Mouse (Mus musculus) heart, postnatal 10 days (tissue): ENCODE data around the gene Slc2a1. TPM values are rescaled to one million over a fixed set of nuclear protein-coding genes. Genes with fewer than 3 reads are reported as not detected.

Source experiments
- DNase-seq, 2 experiments: peaks; one replicate each; pipeline ENCODE4 v3.0.0; 2021
- intact Hi-C: fragments of 180-260 bp; cut with DNase I; formaldehyde crosslinking; loops from one replicate; pipeline ENCODE4 v1.15.1; 2025
- total RNA-seq, 2 experiments: library from RNA; stranded (reverse); gene quantifications; 2 replicates each; pipeline ENCODE4 v1.2.3; 2021

Slc2a1 gene
- total RNA-seq, 2 experiments from 2014 or later, result 5.1 to 7.7 TPM

DNA sequence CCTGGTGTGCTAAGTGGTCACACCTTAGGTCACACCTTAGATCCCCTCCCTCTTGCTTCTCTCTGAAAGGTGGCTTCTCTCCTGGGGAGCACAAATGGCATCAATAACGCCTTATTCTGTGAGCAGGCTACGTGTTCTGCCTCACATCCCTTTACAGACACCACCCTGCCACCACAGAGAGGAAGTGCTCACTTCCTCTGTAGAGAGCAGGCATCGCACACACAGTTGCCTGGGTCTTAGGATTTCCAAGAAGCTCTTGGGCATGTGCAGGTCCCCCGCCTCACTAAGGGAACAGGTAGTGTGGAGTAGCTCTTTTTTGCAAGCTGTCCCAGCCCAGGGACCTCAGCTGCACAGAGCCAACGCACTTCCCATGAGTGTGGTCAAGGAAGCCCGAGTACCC lies 18.7 kb downstream of the Slc2a1 start:
- DNase-seq, result no peak
- intact Hi-C loops, result no loop called here

DNA sequence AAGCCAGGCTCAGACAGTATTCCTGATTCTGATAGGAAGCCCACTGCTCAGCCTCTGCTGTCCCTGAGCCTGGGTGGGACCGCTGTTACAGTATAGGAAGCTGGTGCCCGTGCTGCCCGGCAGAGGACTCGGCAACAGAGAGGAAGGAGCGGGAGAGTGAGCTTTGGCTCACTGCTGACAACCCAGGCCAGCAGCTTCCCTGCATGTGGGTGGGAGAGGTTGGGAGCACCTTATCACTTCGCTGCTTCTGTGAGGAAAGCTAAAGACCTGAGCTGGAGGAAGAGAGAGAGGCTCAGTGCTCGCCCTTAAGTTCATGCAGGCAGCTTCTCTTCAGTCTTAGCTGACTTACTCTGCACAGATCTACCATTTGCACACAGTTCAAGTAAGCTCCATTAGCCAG lies 20.0 kb downstream of the Slc2a1 start:
- no peak for DNase-seq
- intact Hi-C loops, result no loop called here

DNA sequence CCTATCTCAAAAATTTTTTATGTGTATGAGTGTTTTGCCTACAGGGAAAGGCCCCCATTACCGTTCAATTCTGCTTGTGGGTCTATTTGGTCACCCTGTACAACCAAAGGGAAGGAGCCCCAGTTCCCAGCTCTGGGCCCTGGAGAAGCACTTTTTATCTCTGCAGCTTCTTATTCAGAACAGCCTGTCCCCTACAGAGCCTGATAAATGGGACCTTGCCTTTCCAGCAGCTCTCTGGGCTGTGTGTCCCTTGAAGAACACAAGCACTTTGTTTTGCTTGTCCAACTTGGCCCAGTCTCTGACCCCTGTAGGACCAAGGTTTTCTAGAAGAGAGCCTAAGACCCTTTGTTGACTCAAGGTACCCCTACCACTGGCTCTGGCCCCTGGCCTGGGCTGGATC lies 20.6 kb downstream of the Slc2a1 start:
- no peak for DNase-seq
- intact Hi-C loops, result no loop called here

DNA sequence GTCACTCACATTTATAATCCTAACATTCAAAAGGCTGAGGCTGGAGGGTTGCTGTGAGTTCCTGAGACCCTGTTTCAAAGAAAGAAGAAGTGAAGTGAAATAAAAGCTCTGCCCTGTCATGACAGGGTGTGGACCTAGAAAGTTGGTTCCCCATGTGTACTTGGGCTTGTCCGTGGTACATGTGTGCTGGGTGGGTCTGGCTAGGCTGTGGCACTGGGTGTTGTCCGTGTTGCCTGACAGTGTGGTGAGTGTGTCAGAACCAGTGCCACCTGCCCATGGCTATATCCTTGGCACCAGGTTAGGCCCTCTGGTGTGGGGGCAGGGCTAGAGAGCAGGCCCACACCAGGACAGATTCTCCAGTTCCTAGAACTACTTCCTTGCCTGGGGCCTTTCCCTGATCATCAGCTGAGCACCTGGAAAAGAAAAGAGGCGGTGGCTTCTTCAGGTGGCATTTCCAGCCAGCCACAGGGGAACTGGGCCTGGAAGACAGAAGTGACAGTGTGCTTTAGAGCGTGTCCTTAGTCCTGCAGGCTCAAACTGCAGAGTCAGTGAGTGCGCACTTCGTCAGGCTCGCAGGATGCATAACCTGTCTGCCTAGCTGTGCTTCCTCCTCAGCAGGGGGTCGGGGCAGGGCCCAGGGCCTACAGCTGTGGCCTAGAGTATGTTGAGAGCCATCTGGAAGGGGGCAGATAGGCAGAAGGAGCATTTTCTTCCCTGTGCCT lies 22.8 kb downstream of the Slc2a1 start:
- no peak for DNase-seq
- intact Hi-C loops, result no loop called here

DNA sequence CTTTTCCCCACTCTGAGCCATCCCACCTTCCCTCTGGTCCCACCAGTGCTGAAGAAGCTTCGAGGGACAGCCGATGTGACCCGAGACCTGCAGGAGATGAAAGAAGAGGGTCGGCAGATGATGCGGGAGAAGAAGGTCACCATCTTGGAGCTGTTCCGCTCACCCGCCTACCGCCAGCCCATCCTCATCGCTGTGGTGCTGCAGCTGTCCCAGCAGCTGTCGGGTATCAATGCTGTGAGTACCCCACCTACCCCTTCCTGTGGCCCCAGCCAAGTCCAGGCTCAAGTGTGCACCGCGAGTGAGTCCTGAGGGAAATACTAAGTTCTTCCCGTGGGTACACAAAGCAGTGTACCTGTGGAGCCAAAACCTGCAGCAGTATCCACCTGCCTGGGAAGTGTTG lies 24.8 kb downstream of the Slc2a1 start:
- DNase-seq, result no peak
- intact Hi-C loops, result no loop called here

DNA sequence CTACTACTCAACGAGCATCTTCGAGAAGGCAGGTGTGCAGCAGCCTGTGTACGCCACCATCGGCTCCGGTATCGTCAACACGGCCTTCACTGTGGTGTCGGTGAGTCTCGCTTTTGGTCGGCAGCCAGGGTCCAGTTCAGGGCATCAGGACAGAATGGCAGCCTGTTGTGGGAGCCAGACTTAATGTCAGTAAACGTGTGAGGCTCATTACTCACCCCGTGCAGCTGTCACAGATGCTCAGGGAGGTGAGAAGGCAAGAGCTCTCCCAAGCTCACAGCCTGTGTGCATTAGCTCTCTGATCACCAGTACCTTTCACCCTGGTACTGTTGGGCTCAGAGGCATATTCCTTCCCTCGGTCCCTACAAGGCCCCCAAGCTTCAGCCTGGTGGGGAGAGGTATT lies 25.3 kb downstream of the Slc2a1 start:
- intact Hi-C loops, result no loop called here
- no peak for DNase-seq

DNA sequence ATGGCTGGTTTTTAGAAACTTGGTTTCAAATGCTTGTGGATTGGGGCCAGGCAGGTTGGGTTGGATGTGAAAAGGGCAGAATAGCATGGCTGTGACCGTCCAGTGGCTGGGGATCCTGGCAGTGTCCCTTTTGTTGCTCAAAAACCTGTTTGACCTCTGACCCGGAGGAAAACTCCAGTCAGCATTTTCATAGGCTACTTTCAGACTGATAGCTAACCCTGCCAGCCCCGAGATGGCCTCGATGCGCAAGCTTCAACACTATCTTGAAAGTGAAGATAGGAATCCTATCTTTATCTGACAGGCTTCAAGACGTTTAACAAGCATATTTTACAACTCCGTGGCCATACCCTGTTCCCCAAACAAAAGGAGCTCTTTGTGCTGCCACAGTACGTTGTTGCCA lies 28.8 kb downstream of the Slc2a1 start:
- intact Hi-C loops, result no loop called here
- DNase-seq, result no peak

DNA sequence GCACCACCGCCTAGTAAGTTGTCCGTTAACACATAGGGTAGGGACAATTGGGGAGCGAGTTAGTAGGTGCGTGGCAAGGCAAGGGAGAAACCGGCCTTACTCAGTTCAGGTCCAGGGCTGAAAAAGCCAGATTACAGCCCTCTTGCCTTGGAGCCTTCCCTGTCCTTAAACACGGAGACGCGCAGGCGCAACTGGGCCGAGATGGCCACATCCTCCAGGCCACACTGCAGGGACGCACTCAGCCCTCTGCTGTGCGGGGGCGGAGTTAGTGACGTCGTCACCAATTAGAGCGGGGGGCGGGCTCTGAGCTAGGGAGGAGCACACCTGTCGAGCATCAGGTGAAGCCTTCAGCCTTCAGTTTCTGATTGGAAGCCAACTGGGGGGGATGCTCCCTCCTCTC lies 29.7 kb downstream of the Slc2a1 start:
- DNase-seq, result peak in 1 of 2 experiments; percentile 43
- intact Hi-C loops, result no loop called here

DNA sequence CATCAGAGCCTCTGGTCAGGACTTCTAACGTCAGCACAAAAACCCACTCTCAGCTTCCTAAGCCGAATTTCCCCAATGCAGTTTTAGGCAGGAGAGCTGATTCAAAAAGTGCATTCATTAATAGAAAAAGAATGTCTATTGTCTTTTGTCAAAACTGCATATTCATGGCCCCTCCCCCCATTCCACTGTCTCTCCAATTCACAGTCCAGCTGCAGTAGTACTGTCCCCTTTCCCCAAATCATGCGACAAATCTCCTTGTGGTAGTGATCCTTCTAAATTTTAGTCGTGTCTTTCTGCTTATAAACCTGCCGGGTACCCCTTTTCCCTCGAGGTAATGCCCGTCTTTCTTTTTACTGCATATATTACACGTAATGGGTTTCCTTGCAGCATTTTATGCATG lies 30.3 kb downstream of the Slc2a1 start:
- intact Hi-C loops, result no loop called here
- no peak for DNase-seq

DNA sequence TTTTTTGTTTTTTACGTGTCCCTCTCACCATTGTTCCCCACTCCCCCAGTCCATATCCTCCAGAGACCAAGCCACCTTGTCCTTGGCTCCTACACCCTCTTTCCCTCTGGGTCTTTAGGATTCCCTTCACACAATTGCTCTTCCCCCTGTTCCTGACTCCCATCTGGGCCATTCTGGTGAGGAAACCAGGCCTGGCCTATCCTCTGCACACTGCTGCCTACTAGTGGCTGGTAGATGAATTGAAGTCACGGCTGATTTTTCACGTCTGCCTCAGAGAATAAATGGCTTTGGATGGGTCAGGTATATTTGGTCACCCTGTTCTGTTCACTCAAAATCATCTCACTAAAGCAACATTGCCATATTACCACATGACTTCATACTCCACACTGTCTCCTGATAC lies 31.6 kb downstream of the Slc2a1 start:
- DNase-seq, result peak in 1 of 2 experiments; percentile 60
- intact Hi-C loops, result no loop called here

DNA sequence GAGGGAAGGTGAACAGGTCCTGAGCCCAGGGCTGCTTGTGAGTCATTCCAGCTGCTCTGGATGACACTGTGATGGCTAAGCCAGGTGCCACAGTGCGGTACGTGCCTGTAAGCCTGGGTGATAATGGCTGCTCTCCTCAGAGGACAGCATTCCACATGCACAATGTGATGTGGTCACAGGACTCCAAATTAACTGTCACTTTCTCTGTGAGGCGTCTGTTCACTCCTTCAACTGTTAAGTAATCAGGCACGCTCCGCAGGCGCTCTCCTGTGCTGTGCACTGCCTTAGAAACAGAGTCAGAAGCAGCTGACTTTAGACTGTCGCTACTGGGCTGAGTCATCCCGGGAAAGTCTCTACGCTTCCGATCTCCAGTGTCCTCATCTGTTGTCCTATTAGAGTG lies 32.7 kb downstream of the Slc2a1 start:
- no peak for DNase-seq
- intact Hi-C loops, result loop anchor here (1.0 kb wide), 1 partner anchor 136 kb away; no protein-coding TSS in a partner anchor

DNA sequence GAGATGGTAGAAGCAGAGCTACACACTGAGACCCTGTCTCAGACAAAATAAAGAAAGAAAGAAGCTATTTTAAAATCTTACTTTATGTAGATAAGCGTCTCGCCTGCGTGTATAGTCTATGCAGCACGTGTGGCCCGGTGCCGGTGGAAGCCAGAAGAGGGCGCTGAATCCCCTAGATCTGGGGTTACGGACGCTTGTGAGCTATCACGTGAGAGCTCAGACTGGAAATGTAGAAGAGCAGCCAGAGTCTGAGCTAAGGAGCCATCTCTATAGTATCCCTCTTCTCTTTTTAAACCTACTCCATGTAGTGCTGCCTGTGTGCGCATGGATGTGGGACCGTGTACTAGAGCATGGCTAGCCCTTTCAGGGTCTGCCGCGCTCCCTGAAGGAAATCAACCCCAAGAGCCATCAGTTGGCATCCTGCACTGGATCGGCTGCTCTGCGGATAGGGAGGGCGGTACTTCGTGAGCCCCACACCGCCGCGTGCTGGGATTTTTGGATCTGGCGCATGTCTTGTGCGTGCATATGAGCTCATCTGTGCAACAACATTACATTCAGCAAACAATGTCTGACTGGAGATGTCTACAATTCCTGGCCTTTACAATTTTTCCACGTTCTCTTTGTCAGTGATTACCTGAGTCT lies 33.8 kb downstream of the Slc2a1 start:
- DNase-seq, result peak; percentile 48 to 66
- intact Hi-C loops, result no loop called here

DNA sequence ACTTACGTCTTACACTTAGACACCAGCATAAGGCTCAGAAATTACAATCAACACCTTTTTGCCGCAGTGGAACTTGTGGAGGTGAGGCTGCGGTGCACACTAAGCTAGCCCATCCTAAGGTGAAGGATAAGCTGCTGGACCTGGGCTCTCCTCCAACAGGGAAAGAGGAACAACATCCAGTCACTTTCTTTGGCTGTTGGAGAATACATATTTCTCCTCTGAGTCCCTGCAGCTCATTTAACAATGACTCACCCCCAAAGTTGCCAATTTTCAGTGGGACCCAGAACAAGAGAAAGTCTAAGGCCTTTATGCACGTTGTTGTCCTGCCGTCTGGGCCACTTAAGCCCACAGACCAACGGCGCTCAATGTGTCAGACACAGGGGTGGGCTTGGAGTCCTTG lies 38.3 kb downstream of the Slc2a1 start:
- intact Hi-C loops, result no loop called here

DNA sequence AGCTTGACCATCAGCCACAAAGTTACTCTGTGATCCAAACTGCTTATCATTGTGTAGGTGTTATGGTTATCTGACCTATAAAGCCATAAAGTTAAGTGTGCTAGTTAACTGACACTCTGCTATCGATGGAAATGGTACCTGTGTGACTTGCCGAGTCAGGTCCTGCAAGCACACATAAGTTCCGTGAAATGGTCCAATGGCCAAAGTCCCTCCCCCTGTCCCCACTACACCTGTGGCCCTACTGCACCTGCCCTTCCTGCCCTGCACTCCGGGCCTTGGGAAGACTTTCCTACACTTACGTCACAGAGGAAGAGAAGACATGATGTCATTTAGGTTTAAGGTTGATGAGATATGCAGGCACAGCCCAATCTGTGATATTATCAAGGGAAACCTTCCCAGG lies 38.8 kb downstream of the Slc2a1 start:
- intact Hi-C loops, result no loop called here
- no peak for DNase-seq

More for the DNA sequence above, 38.3 kb downstream of the Slc2a1 start:
- peak in 1 of 2 experiments; percentile 34 for DNase-seq

DNA sequence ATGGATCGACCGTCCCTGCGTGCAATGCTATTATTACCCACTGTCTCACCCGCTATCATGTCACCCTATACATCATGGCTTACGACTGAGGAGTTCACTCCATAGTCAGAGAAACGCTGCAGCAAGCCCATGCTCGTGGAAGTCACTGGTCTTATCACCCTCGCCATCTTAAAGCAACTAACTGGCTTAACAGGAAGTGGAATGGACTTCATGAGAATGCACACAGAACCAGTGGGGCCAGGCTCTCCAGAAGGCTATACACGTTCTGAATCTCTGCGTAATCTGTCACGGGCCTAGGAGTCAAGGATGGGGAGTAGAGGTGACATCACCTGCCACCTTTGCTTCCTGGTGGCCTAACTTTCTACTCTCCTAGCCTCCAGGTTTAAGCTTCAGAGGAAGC lies 40.2 kb downstream of the Slc2a1 start:
- intact Hi-C loops, result no loop called here
- DNase-seq, result no peak

DNA sequence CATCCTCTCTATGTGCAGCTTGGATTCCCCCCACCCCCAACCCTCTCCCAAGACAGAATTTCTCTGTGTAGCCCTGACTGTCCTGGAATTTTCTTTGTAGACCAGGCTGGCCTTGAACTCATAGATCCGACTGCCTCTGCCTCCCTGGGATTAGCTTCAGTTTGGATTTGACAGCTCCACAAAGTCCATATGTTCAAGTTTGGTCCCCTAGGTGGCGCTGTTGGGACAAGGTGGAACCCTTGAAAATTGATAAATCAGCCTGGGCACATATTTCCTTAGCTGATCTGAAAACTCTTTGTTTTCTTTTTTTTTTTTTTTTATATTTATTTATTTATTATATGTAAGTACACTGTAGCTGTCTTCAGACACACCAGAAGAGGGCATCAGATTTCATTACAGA lies 48.7 kb downstream of the Slc2a1 start:
- intact Hi-C loops, result no loop called here
- peak; percentile 50 to 73 for DNase-seq

DNA sequence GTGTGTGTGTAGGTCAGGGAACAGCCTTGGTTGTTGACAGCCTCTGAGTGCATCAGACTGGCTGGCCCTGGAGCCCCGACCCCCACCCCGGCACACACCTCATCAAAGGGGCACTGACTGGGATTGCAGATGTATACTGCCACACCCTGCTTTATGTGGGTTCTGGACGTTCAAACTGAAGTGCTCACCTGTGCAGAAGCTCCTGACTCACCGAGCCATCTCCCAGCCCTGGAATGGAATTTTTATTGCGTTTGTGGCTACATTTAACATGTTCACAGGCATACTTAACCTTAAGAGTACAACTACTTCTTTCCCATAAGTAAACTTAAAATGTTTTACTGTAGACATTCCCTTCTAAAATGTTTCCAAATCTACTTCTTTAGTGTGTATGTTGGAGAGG lies 49.4 kb downstream of the Slc2a1 start:
- DNase-seq, result no peak
- intact Hi-C loops, result loop anchor here (2.0 kb wide), 1 partner anchor 47 kb away; no protein-coding TSS in a partner anchor

DNA sequence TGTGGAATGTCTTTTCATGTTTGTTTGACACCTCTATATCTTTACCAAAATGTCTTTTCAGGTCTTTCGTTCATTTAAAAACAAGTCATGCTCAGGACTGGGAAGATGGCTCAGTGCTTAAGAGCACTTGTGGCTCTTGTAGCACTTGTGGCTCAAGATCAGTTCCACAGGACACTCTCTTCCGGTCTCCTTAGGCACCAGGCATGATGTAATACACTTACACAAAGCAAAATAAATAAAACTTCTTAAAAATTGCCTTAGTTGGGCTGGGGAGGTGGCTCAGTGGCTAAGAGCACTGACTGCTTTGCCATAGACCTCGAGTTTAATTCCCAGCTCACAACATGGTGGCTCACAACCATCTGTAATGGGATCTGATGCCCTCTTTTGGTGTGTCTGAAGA lies 52.8 kb downstream of the Slc2a1 start:
- intact Hi-C loops, result no loop called here
- DNase-seq, result no peak

DNA sequence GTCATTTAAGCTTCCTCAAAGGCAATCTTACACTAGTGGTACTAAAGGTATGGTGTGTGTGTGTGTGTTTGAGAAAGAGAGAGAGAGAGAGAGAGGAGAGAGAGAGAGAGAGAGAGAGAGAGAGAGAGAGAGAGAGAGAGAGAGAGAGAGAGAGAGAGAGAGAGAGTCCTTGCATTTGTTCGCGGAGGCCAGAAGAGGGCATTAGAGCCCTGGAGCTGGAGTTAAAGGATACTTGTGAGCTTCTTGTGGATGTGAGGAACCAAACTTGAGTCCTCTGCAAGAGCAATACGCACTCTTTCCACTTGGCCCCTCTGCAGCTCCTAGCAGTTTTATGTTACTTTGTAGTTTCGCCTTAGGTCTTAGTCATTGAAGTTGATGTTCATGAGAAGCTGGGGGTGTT lies 54.5 kb downstream of the Slc2a1 start:
- DNase-seq, result no peak
- intact Hi-C loops, result no loop called here

DNA sequence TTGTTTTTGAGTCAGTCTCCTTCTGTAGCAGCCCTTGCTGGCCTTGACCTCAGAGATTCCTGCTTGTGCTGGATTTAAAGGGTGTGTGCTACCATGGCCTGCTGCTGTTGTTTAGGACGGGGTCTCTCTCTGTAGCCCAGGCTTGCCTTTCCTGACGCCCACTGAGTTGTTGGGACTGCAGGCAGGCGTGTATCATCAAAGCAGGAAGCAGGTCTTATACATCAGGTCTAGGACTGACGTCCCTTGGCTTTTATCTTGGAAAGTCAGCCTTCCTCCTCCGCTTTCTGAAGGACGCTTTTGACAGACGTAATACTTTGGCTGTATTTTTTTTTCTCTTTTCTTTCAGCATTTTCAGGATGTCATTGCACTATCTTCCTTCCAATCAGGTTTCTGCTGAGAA lies 57.4 kb downstream of the Slc2a1 start:
- no peak for DNase-seq
- intact Hi-C loops, result no loop called here

DNA sequence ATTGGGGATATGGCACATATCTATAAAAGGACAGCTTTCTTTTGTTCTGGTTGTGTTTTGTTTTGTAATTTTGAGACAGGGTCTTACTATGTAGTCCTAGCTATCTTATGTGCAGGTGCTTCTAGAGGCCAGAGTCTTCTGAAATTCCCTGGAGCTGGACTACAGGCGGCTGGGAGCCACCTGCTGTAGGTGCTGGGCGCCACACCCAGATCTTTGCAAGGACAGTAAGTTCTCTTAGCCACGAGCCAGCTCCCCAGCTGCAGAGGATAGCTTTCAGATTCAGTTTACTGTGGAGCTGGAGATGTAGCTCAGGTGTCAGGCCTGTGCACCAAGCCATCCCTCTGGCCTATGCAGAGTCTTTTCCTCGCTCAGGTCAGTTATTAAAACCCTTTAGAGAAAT lies 58.6 kb downstream of the Slc2a1 start:
- DNase-seq, result no peak
- intact Hi-C loops, result loop anchor here (1.0 kb wide), 1 partner anchor 162 kb away; no protein-coding TSS in a partner anchor

DNA sequence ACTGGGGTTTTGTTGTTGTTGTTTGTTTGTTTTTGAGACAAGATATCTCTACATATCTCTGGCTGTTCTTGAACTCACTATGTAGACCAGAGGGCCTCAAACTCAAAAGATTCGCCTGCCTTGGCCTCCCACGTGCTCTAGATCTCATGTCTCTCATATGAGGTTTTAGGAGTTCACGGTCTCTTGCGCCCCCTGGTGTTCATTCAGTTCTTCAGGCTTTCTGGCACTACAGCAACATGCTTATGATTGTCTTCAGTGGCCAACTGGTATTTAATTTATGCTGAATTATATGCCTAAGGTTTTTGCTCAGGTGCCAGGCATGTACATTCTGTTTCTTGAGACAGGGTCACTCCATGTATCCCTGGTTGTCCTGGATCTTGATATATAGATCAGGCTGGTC lies 59.2 kb downstream of the Slc2a1 start:
- DNase-seq, result peak; percentile 86 to 93
- intact Hi-C loops, result loop anchor here (1.0 kb wide), 1 partner anchor 162 kb away; no protein-coding TSS in a partner anchor
